Mouse (Mus musculus) layer of hippocampus, adult 11-12 months (tissue): ENCODE data around the gene Sh3bgrl3.
"Not testable (repeated sequence)": the region's sequence is repeated elsewhere in the genome, so short reads cannot be mapped to it uniquely, and the experiment has no call there.

Experiments used
- DNase-seq: peaks from one replicate; pipeline ENCODE4 v3.0.0; 2022; ENCODE audit warnings: low spot score

The Sh3bgrl3 gene

GRCm38 (mm10) chr4:134128221-134128982, at the start of gene Sh3bgrl3:
Gene Sh3bgrl3, minus strand, starts transcription at chr4:134128789.
- peak; percentile 88 for DNase-seq

GRCm38 (mm10) chr4:134172391-134172790, 43.8 kb upstream of the Sh3bgrl3 start:
- DNase-seq, result peak; percentile 16

- no peak for DNase-seq
Measured at GRCm38 (mm10) chr4:134166906-134167305, 38.3 kb upstream of the Sh3bgrl3 start.

DNA sequence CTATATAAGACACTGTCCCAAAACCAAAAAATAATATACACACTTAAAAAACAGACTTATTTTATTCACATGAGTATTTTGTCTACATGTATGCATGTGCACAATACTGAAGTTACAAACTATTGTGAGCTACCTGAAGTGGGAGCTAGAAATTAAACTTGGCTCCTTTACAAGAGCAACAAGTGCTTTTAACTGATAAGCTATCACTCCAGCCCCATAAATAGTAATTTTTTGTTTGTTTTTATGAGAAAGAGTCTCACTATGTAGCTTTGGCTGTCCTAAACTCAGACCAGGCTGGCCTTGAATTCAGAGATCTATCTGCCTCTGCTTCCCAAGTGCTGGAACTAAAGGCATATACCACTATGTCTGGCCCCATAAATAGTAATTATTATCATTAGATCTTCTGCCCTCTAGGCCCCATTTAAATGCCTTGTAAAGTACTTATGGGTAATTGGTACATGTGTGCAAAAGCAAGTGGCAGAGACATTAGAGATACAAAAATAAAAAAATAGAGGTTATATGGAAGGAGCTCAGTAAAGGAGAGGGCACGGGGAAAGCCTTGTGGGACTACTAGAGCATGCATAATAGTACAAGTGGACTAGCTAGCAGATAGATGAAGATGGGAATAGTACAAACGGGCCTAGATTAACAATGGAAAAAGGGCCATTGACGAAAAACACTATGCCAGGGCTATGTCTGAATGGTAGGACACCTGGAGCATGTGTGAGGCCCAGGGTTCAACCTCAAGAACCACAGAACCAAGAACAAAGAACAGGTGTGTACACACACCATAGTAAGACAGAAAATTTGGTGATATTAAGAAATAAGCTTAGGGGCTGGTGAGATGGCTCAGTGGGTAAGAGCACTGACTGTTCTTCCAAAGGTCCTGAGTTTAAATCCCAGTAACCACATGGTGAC, 37.2 kb upstream of the Sh3bgrl3 start:
- no peak for DNase-seq

GRCm38 (mm10) chr4:134165024-134165423, 36.4 kb upstream of the Sh3bgrl3 start:
- no peak for DNase-seq

- DNase-seq, result no peak
Measured at GRCm38 (mm10) chr4:134164591-134164990, 36.0 kb upstream of the Sh3bgrl3 start.

DNA sequence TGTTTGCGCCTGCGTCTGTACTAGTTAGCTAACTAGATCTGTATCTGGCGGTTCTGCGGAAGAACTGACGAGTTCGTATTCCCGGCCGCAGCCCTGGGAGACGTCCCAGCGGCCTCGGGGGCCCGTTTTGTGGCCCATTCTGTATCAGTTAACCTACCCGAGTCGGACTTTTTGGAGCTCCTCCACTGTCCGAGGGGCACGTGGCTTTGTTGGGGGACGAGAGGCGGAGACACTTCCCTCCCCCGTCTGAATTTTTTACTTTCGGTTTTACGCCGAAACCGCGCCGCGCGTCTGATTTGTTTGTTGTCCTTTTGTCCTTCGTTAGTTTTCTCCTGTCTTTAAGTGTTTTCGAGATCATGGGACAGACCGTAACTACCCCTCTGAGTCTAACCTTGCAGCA, 31.5 kb upstream of the Sh3bgrl3 start:
- peak; percentile 19 for DNase-seq

GRCm38 (mm10) chr4:134158774-134159173, 30.2 kb upstream of the Sh3bgrl3 start:
- DNase-seq, result no peak

DNA sequence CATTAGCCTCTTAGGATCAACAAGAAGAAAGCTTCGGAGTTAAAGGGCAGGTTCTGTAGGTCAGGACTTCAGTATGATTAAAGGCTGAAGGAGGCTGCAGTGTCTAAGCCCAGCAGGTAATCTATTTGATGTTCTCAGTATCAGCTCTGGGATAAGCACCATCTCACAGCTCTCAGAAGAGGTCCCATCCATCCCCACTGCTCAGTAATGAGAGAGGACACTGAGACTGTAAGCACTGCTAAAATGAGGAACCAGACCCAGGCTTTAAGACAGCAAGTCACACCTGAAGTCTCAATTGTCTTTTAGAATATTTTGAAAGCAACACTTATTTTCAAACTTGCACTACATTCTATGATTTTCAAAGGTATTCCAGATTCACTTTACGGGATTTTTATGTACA, 29.0 kb upstream of the Sh3bgrl3 start:
- no peak for DNase-seq

DNA sequence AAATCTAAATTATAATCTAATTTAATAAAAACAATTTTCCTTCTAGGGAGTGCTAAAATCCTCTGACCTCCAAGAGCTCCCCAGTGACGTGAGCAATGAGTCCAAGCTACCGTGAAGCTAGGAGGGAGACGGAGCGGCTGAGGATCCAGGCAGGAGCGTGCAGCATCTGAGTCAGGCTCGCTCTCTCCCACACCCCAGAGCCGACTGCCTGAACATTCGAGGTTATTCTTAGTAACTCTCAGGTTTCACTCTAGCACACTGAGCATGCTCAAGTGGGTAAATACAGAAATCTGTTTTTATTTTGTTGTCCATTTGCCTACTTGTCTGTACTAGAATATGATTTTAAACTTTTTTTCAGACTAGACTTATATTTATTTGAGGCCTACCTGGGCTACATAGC, 28.2 kb upstream of the Sh3bgrl3 start:
- peak; percentile 24 for DNase-seq

GRCm38 (mm10) chr4:134155961-134156465, 27.4 kb upstream of the Sh3bgrl3 start:
- no peak for DNase-seq

GRCm38 (mm10) chr4:134155531-134155930, 26.9 kb upstream of the Sh3bgrl3 start:
- no peak for DNase-seq

DNA sequence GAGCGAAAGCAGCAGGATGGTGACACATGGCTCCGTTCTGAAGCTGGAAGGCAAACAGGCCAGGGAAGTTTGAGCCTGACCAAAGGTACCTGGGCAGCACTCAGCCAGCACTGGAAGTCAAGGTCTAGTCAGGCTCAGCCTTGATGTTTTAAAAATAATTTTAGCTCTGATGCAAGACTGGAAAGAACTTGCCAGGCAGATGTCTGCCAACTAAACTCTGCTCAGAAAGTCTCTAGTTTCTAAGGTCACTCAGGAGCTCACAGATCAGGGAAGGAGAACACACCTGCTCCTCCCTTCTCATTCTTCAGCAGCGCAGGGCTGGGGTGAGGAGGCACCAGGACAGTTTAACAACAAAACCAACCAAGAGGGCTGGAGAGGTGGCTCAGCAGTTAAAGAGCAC, 25.8 kb upstream of the Sh3bgrl3 start:
- DNase-seq, result no peak

DNA sequence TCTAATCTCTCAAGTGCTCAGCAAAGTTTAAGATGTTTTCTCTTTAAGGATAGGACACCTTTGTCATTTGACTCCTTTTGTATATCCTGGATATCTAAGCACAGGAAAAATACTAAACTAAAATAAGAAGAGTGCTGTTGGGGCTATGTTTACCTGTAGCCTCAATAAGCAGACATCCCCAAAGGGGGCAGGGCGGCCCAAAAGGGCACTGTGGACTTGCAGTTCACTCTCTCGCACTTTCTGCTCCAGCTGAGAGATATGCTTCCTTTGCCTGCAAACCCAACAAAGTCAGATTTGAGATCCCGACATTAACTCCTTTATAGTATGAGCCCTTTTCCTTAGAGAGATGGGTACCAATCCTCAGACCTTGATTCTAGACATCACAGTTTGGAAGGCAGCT, 25.1 kb upstream of the Sh3bgrl3 start:
- DNase-seq, result no peak

DNA sequence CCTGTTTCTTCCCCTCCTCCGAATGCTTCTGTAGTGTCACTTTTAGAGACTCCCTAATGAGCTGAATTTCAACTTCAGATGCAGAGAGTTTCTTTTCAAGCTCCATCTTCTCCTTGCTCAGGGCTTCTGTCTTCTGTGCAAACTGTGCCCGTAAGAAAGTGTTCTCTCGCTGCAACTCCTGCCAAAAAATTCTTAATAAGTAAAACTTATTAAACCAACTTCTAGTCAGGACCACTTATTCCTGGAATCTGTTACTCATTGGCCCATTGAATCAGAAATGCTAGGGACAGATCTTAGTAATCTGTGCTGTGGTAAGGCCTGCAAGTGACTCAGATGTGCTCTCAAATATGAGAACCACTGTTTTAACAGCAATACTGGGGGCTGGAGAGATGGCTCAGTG, 23.5 kb upstream of the Sh3bgrl3 start:
- no peak for DNase-seq

DNA sequence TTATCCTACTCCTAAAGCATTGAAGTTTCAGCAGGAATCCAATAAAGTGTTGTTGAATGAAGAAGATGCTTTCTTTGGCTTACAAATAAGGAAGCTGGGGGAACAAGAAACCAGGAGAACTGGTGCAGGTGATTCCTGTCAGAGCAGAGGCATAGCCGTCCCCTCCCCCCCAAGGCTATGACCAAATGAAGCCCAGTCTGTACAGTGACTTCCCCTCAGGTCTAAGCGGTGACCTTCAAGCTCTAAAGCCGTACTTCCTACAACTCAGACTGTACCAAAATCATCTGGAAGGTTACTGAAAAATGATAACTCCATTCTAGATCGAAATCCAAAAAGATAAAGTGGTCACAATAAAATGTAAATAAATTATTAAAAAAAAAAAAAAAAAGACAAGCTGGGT, 20.8 kb upstream of the Sh3bgrl3 start:
- DNase-seq, result no peak

DNA sequence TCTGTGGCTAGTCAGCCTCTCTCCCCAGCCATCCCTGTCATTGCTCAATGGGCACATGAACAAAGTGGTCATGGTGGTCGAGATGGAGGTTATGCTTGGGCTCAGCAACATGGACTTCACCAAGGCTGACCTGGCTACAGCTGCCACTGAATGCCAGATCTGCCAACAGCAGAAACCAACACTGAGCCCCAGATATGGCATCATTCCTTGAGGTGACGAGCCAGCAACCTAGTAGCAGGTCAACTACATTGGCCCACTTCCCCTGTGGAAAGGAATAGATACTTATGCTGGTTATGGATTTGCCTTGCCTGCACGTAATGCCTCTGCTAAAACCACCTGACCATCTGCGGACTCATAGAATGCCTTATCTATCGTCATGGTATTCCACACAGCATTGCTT, 15.7 kb upstream of the Sh3bgrl3 start:
- DNase-seq, result not testable (repeated sequence)

- DNase-seq, result no peak
Measured at GRCm38 (mm10) chr4:134138857-134139256, 10.3 kb upstream of the Sh3bgrl3 start.

DNA sequence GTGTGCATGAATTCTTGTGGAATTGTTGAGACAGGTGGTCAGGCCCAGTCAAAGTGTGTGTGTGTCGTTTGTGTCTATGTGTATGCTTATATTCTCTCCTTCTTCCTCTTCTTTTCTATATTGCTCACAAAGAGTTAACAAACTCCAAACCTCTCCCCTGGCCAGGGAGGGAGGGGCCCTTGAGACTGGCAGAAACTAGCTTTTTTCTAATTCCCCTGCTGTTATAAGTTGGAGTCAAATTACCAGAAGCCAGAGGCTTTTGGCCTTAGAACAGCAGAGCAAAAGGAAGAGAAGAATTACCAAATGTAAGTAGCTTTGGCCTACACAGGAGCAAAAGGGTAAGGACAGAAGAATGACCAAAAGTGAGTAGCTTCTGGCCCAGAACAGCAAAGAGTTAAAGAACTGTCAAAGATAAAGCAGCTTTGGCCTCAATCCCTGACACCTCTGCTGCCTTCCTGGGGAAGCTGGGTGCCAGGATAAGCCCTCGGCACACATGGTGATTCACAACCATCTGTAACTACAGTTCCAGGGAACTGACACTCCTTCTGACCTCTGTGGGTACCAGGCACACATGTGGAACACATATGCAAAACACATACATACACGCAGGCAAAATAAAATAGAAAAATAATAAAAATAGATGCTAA, 7.8 kb upstream of the Sh3bgrl3 start:
- DNase-seq, result no peak

DNA sequence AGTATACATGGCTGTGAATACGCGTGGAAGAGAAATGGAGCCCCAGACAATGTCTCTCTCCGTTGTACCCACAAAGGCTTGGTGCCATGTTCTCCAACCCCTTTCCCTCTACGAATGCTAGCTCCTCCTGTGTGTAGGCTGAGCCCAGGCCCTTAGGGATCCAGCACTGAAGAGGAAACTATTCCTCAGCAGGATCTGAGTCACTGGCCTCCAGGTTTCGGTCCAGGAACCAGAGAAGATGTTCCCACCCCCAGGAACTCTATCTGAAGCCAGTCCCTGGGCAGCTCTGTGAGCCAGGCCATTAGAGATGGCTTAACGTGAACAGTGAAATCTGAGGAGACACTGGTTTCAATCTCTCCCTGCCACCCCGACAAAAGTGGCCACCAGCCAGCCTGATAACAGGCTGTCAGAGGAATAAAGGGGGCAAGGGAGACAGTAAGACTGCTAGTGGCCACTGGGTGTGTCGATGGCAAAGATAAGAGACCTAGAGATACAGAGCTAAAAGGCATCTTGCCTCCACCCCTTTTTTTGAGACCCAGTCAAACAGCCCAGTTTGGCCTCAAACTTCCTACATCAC, 4.0 kb upstream of the Sh3bgrl3 start:
- DNase-seq, result no peak

GRCm38 (mm10) chr4:134132117-134132516, 3.5 kb upstream of the Sh3bgrl3 start:
- no peak for DNase-seq

GRCm38 (mm10) chr4:134129482-134129881, 893 bp upstream of the Sh3bgrl3 start:
- peak; percentile 45 for DNase-seq
